Mouse (Mus musculus) brain, embryonic 18.5 days (tissue): Measurements from ENCODE around the gene Gm18336.
A peak's percentile ranks its signal among the peaks of the same experiment; 100 is the strongest.
"Not testable (repeated sequence)": the region's sequence is repeated elsewhere in the genome, so short reads cannot be mapped to it uniquely, and the experiment has no call there.

ENCODE experiments used
- DNase-seq: peaks from one replicate; pipeline ENCODE4 v3.0.0-alpha.2; 2012; ENCODE audit warnings: low read depth, low spot score

The Gm18336 gene

DNA sequence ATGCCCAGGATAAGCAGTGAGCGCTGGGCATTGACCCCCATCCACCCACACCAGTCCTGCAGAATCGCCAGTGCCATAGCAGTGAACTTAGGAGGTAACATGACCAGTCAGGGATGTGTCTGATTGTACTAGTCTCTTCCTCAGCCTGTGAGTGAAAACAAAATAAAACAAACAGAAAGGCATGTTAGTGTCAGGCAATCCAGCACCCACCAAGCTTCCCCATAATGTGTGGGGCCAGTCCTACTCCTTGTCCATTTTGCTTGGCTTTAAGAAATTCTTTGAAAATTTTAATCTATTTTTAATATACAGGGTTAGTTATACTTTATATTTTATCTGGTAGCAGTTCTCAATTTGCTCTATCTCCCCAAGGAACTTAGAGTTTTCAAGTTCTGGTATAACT lies at the start of gene Gm18336:
TSS of gene Gm18336 (minus strand) at position 101 of the 400 bp plus-strand sequence.
- DNase-seq, result not testable (repeated sequence)

DNA sequence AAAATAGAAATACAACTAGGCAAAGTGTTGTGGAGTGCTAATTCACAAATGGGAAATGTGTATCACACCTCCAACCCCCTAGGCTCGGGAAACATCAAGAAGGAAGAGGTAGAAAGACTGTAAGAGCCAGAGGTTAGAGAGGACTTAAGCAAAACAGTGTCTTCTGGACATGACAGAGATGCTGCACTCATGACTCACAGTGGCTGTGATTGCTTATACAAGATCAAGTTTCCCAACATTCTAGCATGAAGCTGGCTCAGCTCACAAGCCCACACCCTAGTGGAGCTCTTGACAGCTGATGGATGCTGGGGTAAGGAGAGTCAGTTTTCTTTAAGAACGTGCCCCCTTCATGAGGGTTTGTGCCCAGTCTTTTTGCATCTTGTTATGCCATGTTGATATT lies 42.9 kb upstream of the Gm18336 start:
- DNase-seq, result no peak

GRCm38 (mm10) chrX:73435252-73435651 lies 36.7 kb upstream of the Gm18336 start, which contains the start of gene Trex2:
TSS of gene Trex2 (minus strand) at chrX:73435344.
- no peak for DNase-seq

DNA sequence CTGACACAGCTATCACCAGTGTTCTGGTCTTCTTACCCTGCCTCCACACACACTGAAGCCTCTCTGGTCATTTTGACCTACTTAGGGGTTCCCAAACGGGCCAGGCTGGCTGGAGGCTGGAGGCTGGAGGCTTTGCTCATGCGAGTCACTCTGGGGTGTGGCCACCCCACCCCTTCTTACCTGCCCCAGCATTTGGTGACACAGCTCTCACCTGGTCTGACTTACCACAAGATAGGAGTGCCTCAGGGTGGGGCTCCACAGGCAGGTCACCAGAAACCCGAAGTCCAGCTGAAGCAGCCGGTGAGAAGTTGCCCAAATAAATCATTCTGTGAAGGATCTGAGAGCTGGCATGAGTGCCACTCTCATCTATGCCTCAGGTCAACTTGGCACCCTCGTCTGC lies 34.3 kb upstream of the Gm18336 start:
- no peak for DNase-seq

GRCm38 (mm10) chrX:73430036-73430435 lies 31.5 kb upstream of the Gm18336 start:
- DNase-seq, result no peak

DNA sequence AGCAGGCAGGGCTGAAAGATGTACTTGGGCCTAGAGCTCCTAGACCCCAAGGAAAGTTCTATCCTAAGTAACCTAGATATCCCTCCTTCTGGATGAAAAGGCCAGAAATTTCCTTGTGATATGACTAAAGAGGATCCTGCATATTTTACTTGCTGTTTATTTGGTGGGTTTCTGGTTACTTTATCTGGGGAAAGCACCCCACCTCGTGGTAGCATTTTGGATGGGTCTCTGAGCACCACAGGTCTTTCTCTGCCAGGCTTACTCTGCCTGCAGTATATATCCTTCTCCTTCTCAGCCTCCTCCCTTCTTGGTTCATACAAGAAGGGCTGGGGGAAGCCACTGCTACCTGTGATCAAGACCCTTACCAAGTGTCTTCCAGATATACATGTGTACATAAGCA lies 14.2 kb upstream of the Gm18336 start:
- DNase-seq, result no peak

- DNase-seq, result no peak
These were observed 12.5 kb upstream of the Gm18336 start, which contains the start of gene Zfp92 for GRCm38 (mm10) chrX:73410880-73411517. TSS of gene Zfp92 (plus strand) at chrX:73411096.

DNA sequence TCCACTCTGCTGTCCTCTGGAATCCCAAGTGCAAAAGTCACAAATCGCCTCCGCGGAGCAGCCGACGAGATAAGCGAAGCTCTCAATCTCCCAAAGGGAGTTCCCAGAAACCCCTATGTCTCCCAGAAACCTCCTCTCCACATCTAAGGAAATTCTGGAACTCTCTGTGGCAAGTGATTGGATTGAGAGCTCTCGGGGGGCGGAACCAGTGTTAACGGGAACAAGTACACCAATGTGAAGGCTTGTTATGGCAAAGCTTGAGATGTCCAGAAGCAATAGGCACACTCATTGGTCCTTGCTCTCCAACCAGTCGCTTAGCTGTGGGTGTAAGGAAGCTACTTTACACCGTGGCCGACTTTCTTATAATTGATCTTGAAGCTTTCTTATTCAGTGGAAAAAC lies 3.1 kb upstream of the Gm18336 start:
- DNase-seq, result no peak

DNA sequence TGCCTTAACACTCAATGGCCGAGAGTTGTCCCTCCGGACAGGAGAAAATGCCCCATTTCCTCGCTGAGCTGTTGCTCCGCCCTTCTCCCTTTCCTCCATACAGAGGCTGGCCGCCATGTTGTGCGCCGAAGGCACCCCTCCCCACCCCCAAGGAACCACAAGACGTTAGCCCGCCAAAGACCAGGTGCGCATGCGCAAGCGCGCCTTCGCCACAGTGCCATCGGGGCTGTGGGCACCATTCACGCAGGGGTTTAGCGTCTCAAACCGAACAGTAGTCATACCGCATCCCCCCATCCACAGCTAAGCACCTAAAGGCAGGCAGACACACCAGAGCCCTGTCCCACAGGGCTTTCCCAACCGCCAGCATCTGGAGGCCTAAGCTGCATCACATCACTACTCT lies 2.4 kb upstream of the Gm18336 start:
- DNase-seq, result no peak

- DNase-seq, result no peak
These were observed 2.1 kb downstream of the Gm18336 start for GRCm38 (mm10) chrX:73396446-73396845.

DNA sequence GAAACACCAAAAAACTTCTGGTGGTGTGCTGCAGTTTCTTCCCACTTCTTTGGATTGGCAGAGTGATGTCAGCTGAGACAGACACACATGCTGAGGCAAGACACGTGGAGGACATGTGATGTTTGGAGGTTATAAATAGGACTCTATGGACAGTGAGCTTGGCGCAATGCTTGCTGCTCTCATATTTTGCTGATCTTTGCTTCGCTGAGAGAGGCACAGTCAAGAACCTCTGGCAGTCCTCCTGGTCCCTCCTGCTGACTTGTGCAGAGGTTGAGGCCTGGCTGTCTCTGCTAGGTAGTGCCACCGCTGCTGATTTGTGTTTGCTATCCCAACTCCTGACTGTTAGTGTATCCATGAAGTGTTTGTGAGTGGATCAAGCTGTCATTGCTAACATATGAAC lies 7.1 kb downstream of the Gm18336 start:
- no peak for DNase-seq

DNA sequence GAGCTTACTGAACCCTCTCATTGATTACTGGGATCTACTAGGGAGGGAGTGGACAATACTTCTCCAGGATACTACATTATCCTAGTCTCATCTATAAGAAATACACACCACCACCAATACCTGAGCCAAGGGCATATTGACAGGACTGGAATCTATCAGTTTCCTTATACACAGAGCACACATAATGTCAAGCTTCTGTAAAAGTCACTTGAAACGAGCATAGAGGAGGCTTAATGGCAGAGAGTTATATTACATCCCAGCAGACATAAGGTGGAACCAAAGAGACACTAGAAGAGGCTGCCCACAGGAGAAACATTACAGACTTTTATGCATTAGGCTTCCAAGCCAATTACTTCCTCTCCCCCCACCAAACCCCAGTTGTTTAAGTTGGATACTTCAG lies 13.6 kb downstream of the Gm18336 start:
- DNase-seq, result no peak

DNA sequence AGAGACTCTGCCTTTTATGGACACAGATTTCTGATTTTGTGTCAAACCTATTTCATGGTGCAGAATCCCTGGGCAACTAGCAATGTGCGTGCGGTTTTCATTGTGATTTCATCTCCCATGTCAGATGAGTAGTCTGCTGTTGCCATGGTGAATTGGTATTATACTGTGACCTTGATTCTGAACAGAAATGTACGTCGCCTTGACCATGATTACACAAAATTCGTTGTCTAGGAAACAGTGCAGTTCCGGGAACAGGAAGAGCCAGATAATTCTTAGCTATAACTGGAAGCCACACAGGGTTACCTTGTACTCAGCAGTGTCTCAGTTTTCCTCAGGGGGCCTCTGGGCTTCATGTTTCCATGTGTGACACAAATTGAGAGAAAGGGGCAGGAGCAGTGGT lies 14.1 kb downstream of the Gm18336 start:
- DNase-seq, result peak; percentile 6

- DNase-seq, result no peak
These were observed 35.2 kb downstream of the Gm18336 start for GRCm38 (mm10) chrX:73363291-73363690.

GRCm38 (mm10) chrX:73356719-73357118 lies 41.8 kb downstream of the Gm18336 start:
- DNase-seq, result no peak

- no peak for DNase-seq
These were observed 42.4 kb downstream of the Gm18336 start for GRCm38 (mm10) chrX:73356163-73356562.
